Mouse (Mus musculus): ENCODE results near the gene Itprip.

DNA sequence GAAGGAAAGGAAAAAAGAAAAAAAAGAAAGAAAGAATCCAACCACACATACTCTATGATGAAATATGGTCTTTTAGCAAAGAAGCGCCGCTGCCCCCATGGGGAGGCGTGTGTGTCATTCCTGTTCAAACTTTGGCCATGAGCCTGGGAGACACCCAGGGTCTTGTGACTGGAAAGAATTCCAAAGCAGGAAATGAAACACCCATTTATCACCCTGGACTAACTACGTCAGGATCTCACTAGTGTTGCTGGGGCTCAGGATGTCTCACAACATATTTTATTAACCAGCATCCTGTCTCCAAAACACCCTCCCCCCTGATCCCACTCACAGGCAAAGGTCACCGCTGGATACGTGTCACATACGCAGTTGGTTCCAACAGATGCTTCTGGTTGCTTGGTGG is 32.5 kb downstream of the Itprip start:
- no peak for TF ChIP-seq CHD2 (IDR thresholded peaks at IDR 0.05; ENCODE audit: low read depth, low read length)
- no peak for TF ChIP-seq ZNF384 (IDR thresholded peaks at IDR 0.05; ENCODE audit: low read depth, low read length)
- no peak for TF ChIP-seq HCFC1 (IDR thresholded peaks at IDR 0.05; ENCODE audit: borderline replicate concordance, insufficient read depth, low read length)
